Mouse (Mus musculus) cerebellum, adult 11 months (tissue): ENCODE measurements at regions not wholly inside any gene's neighbourhood (a gene's known extent, or its start where the extent isn't known, plus 50 kb on each side); places are given as distances from the start of the nearest gene placed in this dataset.

Experiments
- DNase-seq: peaks from one replicate; pipeline ENCODE4 v3.0.0; 2022

DNA sequence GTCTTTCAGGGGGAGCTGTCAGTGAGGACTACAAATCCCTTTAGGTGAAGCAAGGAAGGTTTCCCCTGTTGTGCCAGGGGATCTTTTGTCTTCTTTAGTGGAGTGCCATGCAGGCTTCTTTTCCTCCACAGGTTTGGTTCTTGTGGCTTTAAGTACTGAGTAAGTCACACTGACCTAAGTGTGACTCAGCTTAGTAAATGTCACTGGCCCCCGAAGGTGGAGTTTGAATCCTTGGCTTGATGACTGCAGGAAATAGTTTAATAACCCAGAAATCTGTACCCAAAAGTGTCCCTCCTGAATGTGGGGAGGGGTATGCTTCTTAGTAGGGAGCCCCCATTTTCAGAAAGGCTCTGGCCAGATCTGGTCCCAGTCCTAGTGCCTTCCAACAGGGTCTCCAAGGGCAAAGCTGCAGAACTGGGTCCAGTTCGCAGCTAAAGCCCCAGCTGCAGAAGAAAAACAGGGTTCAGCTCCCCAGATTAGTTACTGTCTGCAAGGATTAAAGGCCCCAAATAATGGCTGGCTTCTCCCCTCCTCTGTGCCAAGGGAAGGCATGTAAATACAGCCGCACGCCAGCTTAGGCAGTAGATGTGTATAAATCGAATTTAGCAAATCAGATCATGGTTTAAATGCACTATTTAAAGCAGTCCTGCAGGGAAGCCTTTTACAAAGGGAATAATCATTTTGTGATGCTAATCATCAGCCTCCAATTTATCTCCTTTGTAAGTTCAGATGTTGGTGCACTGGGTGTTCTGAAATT, 51.6 kb upstream of the Polg start:
- no peak for DNase-seq

DNA sequence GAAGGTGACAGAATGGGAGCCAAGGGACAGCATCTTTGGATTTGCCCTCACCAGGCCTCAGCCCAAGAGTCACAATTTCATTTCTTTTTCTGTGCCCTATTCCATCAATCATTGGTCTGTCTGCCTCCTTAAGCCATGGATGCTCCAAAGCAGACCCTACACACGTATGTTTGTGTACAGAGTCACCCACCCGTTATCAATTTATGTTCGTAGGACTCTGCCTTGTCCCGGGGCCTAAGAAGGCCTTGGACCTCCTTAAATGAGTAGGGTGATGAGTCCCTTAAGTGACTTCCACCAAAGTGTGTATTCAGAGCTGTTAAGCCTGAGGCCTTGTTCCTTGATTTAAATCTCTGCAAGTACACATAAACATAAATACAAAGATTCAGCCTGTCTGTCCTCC, 50.1 kb upstream of the Polg start:
- DNase-seq, result no peak
